Mouse (Mus musculus) induced T-regulatory cell, adult 2 months (primary cell): ENCODE measurements at regions not wholly inside any gene's neighbourhood (a gene's known extent, or its start where the extent isn't known, plus 50 kb on each side); places are given as distances from the start of the nearest gene placed in this dataset.

Source experiments
- DNase-seq: peaks from one replicate; pipeline ENCODE4 v3.0.0-alpha.2; 2012; ENCODE audit warnings: low read depth

DNA sequence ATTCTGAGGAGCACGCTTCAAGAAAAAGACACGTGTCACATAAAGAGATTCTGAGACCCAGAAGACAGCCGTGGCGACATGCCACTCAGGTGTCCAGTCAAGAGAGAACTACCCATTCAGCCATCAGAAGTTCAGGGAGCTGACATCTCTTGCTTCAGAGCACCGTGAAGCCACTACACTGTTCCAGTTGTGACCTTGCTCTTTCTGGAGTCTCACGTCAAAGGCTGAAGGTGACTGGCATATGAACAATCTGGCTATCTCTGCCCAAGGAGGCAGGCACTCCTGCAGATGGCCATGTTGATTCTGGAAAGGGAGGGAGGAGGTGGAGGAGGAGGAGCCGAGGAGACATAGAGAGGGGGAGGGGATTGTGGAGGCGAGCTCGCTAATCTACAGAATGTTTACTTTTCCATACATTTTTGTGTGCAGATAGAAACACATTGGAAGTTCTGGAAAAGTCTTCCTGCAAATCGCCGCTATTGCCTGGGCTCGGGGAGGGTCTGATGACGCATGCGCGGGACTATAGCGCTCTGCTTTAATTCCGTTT lies 116.3 kb upstream of the Ctnnb1 start:
- DNase-seq, result no peak

DNA sequence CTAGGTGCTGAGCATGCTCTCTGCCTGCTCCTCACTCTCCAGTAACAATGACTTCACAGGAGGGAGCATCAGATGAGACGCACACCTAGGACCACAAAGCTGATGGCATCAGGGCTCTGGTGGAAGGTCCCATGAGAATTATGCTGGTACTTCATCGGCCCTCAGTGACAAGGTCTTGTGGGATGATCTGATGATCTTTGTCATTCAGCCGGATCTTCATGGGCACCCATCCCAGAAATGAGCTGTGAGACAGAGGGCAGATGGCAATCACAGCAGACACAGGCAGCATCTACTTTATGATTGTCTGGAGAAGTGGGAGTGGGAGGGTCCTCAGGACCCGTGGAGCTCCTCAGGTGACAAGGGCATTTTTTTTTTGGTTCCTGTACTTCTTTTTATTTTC lies 114.7 kb upstream of the Ctnnb1 start:
- no peak for DNase-seq

DNA sequence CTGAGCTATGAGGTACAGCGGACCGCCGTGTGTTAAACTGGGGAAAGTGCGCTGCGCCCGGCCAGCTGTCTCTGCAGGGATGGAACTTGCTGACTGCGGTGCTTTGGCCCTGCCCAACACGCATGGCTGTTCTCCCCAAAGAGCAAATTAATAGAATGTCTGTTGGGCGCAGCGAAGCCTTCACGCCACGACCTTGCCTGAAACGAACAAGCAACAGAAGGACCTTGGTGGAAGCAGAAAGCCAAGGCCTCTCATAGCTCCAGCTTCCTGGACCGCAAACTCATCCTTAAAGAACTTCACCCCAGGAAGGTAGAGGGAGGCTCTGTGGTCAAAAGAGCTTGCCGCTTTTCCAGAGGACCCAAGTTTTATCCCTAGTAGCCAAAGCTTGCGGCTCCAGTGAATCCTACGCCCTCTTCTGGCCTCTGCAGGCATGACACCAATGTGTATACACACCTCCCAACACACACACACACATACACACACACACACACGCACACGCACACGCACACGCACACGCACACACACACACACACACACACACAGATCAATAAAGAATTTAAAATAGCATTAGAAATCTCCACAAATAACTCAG lies 110.2 kb upstream of the Ctnnb1 start:
- no peak for DNase-seq

DNA sequence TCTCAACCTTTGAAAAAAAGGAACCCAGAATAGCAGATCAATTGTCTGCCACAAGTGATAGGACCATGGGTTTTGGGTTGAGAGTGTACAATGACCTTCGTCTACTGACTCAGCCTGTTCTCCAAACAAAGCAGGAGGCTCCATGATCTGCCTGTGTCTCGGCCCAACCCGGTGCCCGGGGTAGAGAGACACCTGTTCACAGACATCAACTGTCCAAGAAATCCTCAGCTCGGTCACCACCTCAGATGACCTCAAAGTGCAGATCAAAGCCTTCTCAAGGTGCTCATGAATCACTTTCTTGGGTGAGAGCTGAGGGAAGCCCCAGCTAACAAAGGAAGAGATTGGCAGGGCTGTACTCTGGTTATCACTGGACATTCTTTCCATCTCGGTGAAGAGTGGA lies 108.1 kb upstream of the Ctnnb1 start:
- no peak for DNase-seq

DNA sequence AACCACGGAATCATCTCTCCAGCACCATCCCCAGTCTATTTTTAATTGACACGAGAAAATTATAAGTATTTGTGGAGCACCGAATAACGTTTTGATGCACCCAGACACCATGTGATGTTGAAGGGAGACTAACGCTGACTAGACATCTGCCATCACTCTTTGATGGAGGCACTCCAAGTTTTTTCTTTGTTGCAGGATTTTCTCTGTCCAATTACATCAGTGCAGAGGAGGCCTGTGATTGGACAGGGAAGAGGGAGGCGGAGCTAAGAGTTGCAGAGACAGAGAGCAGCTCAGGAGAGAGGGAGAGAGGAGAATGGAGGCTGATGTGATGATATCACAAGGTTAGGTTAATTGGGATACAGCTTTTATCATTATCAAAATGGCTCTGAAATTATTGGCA lies 105.6 kb upstream of the Ctnnb1 start:
- DNase-seq, result no peak

DNA sequence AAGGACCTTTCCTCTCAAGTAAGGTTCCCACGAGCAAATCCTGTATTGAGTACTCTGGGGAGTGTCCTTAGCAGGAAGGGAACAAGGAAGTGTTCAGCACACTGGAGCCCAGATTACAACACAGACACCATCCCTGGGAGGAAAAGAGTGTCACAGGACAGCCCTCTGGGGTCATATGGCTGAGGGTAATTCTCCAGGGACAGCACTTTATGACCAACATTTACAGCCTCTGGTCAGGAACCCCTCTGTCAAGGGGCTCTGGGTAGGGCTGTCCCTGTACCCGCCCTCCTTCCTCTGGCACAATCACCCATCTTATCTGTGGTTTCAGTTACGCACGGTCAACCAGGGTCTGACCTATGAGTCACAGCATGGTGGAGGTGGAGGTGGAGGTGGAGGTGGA lies 102.8 kb upstream of the Ctnnb1 start:
- DNase-seq, result no peak

DNA sequence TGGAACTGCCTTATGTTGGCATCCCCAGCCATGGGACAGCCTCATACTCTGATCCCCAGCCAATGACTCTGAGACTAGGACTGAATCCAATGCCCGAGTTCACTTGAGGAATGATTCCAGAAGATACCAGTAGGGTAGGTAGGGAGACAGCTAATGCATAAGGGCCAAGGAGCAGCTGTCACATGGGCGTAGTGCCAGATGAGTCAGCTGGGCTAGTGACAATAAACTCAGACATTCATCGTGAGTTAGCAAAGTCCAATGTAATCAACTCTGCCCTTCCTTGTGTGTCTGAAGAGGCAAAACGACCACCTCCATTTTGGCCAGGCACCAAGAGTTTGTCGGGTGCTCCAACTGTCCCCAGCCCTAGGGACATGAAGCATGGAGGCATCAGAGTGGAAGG lies 98.5 kb upstream of the Ctnnb1 start:
- DNase-seq, result no peak

DNA sequence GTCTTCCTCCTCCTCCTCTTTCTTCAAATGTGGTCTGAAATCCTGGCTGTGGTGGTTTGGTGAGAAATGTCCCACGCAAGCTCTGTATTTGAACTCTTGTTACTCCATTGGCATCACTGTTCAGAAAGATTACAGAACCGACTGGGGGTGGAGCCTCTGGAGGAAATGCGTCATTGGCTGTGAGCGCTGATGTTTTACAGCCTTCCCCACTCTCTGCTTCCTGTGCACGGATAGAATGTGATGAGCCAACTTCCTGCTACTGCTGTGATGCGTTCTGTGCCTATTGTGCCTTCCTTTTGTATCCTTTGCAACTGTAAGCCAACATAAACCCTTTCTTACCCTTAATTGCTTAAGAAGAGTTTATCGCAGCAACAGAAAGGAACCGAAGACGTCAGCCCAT lies 94.8 kb upstream of the Ctnnb1 start:
- DNase-seq, result no peak

DNA sequence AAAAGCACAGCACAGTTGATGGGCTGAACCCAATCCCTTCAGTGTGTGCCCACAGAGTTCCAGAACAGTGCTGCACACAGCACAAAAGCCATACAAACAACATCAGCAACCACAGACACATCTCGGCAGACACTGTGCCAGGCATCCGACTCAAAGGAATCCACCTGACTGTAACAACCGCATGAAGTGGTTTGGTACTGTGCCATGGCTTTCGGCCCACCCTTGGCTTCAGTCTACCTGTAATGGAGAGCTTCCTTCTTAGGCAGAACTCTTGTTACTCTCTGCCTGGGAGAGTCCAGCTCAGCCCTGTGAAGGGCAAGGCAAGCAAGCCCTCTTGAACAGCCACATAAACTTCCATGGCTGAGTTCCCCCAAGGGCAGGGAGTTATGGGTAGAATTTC lies 93.4 kb upstream of the Ctnnb1 start:
- DNase-seq, result no peak

DNA sequence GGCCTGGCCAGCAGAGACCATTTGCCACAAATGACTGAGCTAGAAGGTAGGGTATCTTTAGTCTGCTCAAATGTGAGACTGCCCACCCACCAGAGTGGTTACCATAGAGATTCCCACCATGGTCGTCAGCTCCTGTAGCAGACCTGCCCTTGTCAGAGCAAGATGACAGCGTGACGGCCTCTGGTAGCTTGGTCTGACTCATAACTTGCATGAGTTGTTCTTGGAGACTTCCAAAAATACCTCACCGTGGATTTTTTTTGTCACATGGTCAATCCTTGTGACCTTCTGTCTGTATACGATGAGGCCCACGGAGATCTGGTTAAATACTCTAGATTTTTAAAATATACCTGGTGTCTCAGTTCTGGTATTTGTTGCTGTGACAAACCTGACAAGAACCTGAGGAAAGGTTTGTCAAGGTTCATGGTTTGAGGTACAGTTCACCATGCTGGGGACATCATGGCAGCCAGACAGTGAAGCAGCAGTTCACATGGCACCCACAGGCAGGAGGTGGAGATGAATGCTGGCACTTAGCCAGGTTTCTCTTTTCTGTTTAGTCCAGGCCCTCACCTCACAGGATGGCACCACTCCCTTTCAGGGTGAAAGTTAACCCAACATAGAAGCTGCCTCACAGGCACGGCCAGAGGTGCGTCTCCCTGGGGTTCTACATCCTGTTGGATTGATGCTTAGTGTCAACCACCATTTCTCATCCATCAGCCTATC lies 91.4 kb upstream of the Ctnnb1 start:
- no peak for DNase-seq

DNA sequence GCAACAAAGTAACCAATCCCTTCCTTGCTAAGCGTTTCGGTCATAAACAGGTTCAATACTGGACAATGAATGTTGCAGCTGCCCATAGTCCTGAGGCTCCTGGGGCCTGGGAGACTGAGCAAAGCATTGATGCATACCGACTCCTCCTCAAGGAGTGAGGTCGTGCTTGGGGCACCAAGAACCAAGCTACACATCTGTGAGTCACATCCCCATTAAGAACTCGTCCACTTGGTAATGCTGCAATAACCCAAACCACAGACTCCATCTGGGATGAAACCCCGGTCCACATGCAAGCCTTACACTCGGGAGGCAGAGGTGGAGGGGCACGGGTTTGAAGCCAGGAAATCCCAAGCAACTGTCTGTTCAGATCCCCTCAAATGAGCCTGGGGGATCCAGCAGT lies 85.3 kb upstream of the Ctnnb1 start:
- DNase-seq, result no peak

DNA sequence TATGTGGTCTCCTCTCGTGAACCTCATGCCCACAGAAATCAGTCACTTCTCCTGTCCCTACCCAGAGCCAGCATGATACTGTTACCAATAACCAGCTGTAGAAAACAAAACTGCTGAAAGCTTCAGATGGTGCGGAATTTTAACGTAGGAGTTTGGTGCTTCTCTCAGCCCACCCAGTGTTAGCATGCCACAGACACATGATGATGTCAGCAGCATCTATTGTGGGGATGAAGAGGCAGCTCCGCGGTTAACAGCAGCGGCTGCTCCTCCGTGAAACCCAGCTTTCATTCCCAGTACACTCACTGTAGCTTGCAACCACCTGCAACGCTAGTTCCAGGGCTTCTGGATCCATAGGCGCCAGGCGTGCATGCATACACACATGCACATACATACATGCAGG lies 83.5 kb upstream of the Ctnnb1 start:
- no peak for DNase-seq

DNA sequence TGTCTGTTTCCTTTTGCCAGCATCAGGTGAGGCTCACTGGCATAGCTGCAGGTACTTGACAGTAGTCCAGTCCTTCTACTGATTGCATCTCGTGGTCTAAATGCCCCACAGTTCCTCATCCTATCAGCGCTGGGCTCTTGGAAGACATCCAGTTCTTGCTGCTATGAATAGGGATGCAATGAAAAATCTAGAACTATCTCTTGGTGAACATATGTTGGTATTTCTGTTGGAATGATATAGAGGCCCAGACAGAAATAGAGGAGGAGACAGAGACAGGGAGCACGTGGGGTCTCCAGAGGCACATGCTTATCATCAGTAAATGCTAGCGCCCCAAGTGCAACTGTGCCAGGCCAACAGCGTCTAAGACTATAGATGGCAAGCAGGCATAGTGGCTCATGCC lies 81.4 kb upstream of the Ctnnb1 start:
- no peak for DNase-seq

DNA sequence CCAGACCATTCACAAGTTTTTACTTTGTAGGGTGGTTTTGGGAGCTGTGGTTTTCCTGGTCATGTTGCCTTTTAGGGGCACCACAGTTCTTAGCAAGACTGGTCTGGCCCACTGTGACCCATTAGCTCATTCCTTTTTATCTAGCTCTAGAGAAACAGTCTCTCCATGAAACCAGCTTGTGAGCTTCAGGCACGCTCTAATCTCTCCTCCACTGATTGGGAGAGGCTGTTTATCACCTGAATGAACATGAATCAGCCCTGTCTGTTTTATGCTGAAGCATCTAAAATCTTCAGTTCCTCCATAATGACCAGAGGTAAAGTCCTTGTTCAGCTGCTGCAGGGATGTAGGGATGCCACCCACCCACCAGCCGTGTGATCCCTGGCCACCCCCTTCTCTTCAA lies 80.1 kb upstream of the Ctnnb1 start:
- no peak for DNase-seq

DNA sequence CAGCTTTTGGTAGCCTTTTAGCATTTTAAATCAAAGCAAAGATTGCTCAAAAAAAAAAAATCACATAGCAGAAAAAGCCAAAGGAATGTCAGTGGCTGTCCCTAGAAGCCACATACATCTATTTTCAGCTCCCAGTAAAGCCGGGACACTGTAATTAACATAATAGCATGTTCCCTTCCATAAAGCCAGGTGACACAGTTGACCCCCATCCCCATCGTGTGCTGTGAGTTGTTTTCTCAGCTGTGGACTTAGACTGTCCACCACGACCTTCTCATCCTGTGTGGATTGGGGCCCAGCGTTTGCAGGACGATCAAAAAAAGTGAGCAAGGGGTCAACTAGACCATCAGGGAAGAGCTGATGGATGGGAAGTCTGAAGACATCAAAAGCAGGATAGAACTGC lies 78.9 kb upstream of the Ctnnb1 start:
- DNase-seq, result no peak

DNA sequence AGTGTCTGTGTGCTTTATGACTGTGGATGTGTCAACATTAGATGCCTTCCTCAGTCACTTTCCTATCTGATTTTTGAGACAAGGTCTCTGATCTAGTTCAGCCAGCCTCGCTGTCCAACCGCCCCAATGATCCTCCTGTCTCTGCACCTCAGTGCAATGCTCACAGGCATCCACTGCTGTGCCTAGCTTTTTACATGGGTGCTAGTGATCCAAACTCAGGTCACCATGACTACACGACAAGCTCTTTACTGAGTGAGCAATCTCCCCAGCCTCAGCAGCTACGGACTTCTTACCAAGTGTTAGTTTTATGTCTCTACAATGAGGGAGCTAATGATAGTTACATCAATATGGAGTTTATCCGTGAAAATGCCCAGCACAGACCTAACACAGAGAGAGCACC lies 77.1 kb upstream of the Ctnnb1 start:
- no peak for DNase-seq

DNA sequence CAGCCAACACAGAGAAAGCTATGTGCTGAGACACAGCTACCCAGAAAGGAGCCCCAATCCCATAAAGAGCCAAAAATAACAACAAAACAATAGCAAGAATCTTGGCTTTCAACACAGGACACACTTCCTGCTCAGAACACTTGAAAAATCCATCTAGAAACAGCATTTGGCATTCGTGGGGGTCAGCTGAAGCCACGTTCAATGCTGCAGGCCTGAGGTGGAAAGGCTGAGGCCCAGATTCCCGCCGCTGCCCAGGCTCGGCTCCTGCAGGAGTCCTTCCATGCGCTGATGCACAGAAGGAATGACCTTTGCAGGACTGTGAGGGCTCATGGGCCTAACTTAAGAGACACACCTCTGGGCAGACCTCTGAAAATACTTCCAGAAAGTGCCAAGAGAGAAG lies 76.4 kb upstream of the Ctnnb1 start:
- no peak for DNase-seq

DNA sequence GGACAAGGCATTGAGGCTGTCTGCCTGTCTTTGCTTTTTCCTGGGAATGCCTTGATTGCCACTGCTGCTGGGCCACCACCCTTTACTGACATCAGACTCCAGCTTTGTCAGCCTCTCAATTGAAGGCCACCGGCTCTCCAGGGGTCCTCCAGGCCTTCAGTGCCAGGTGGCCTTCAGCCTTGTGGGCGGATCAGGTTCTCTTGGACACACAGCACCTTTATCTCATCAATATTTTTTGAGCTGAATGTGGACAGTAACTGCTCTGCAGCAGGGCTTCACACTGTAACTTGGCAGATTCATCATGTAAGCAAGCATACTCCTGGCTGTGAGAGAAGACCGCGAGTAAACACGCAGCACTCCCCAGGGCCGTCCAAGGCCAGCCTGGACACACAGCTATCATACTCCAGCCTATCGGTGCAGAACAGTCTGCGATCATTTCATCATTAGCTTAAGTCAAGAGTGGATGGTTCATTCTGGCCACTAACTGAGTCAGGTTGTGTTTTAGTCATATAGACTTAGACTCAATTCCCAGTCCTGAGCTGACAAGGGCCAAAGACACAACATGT lies 75.9 kb upstream of the Ctnnb1 start:
- no peak for DNase-seq

DNA sequence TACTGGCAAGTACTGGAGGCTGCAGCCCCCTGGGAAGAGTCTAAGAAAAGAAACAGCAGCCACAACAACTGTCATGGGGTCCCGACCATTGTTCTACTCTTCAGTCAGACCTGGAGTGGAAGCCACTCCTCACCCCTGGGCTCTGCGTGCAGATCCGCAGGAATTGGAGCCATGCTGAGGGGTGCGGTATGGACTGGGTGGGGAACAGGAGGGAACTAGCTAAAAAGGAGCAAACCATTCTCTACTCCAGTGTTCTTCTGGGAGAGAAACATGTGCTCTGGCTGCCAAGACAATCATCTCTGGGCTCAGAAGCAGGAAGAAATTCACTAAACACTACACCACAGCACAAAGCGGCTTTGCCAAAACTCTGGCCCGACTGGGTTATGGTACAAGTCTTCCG lies 74.7 kb upstream of the Ctnnb1 start:
- no peak for DNase-seq

DNA sequence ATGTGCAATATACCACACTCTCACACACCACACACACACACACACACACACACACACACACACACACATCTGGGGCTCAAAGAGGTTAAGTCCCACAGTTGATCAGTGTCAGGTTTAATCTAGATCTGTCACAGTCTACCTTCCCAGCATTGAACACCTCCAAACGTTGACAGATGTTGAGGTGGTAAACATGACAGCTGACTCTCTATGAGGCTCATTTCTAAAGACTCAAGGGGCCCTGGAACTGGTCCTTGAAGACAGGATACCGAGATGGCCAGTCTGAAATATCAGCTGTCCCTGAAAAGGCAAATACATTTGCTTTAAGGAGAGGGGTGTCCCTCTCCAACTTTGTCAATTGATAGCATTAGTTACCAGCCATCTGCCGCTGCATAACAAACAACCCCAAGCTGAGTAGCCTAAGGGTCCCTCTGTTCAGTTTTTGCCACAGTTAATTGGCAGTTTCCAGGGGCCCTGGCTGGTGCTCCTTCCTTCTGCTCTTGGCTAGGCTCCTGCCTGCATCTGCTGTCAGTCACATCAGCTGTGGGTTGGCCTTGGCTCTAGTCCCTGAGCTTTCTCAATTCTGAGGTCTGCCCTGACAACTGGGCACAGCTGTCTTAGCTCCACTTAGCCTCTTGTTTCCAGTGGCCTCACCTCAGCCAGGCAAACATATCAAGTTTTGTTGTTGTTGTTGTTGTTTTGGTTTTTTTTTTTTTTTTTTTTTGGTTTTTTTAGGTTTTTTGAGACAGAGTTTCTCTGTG lies 73.5 kb upstream of the Ctnnb1 start:
- no peak for DNase-seq

DNA sequence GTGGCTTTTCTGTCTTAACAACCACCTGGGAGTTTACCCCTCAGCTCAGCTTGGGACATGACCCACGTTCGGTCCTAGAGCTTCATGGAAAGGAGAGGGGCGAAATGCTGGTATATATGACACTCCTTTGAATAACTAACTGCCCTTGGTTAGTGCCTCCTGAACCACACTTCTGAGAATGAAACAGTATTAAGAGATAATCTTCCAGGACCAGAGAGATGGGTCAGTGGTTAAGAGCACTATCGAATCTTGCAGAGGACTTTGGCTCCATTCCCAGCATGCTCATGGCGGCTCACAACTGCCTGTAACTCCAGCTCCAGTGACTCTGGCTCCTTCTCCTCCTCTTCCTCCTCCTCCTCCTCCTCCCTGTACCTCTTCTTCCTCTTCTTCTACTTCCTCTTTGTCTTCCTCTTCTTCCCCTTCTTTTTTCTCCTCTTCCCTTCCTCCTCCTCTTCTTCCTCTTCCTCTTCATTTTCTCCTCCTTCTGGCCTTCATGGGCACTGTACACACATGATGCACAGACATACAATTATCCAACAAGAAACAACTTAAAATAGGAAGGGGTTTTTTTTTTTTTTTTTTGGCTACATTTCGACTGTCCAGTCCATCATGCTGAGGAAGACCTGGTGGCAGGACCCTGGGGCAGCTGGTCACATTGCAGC lies 71.0 kb upstream of the Ctnnb1 start:
- no peak for DNase-seq

DNA sequence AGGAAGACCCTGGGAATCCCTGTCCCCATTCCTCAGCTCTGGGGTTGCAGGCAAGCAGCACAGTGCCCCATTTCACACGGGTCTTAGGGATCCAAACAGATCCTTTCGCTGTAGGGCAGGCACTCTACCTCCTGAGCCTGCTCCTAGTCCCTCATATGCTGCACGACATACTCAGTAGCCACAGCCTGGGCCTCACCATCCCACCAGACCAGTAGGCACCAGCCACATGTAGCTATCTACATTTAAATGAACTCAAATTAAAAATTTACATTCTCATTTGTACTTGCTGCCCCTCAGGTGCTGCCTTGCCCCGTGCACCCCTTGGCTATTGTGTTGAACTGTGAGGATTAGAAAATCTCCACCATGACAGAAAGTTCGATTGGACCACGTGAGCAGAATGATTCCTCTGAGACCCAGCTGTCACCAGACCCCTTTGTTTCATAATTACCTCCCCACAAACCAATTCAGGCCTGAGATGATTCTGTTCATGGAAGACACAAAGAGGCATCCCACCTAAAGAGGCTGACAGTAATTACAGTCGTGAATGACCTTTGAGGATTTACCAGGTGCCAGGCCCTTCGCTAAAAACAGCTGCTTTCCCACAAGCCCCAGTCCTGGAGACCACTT lies 67.9 kb upstream of the Ctnnb1 start:
- DNase-seq, result no peak
